Mouse (Mus musculus): ENCODE data around the gene Slx4ip. TPM values are rescaled to one million over a fixed set of nuclear protein-coding genes. Genes with fewer than 3 reads are reported as not detected.

Gene Slx4ip
- polyA plus RNA-seq, 1 experiment from 2014 or later = 9.4 TPM

GRCm38 (mm10) chr2:137064513-137064912 lies 173.5 kb downstream of the Slx4ip start:
- no peak overlapping the region for H3K4me2 ChIP-seq (ENCODE audit: low read length)

GRCm38 (mm10) chr2:137067479-137068110 lies 176.6 kb downstream of the Slx4ip start:
- no peak for DNase-seq (ENCODE audit: low spot score)
- Histone ChIP-seq H3K36me3 (ENCODE audit: control insufficient read depth, insufficient read depth, low read length) (no peaks in the 10 kb centered on the region), H3K27ac (ENCODE audit: low read depth, low read length) (no peak overlapping the region), H3K9me3 (replicated peaks; ENCODE audit: control insufficient read depth, low read length) (no peaks in the 10 kb centered on the region), H3K4me1 (ENCODE audit: control insufficient read depth, insufficient read depth, low read length) (no peaks in the 10 kb centered on the region), H3K4me2 (ENCODE audit: low read length) (no peak overlapping the region), H3K9ac (ENCODE audit: low read length) (no peak overlapping the region), H3K4me3 (ENCODE audit: low read depth, low read length) (no peak overlapping the region), H3K27me3 (replicated peaks; ENCODE audit: control insufficient read depth, insufficient read depth, low read length) (no peaks in the 10 kb centered on the region)
- 90% methylated on average over 10 of the region's 10 CpGs for WGBS
- no peak for ATAC-seq

More at GRCm38 (mm10) chr2:137064513-137064912, 173.5 kb downstream of the Slx4ip start:
- Histone ChIP-seq H3K36me3 (ENCODE audit: control insufficient read depth, insufficient read depth, low read length) (no peaks in the 10 kb centered on the region), H3K9me3 (replicated peaks; ENCODE audit: control insufficient read depth, low read length) (no peaks in the 10 kb centered on the region), H3K27me3 (replicated peaks; ENCODE audit: control insufficient read depth, insufficient read depth, low read length) (no peaks in the 10 kb centered on the region), H3K4me3 (ENCODE audit: low read depth, low read length) (no peak overlapping the region), H3K9ac (ENCODE audit: low read length) (no peak overlapping the region), H3K27ac (ENCODE audit: low read depth, low read length) (no peak overlapping the region), H3K4me1 (ENCODE audit: control insufficient read depth, insufficient read depth, low read length) (no peaks in the 10 kb centered on the region)
- DNase-seq (ENCODE audit: low spot score) (no peak), ATAC-seq (no peak)
- WGBS = 66% methylated on average over 3 of the region's 3 CpGs

- Histone ChIP-seq H3K9ac (ENCODE audit: low read length) (no peak overlapping the region), H3K9me3 (replicated peaks; ENCODE audit: control insufficient read depth, low read length) (no peaks in the 10 kb centered on the region), H3K4me2 (ENCODE audit: low read length) (no peak overlapping the region), H3K4me1 (ENCODE audit: control insufficient read depth, insufficient read depth, low read length) (peaks cover 9% of the 10 kb centered on the region), H3K36me3 (ENCODE audit: control insufficient read depth, insufficient read depth, low read length) (no peaks in the 10 kb centered on the region), H3K4me3 (ENCODE audit: low read depth, low read length) (no peak overlapping the region), H3K27me3 (replicated peaks; ENCODE audit: control insufficient read depth, insufficient read depth, low read length) (no peaks in the 10 kb centered on the region), H3K27ac (ENCODE audit: low read depth, low read length) (no peak overlapping the region)
- DNase-seq (ENCODE audit: low spot score) (peak; percentile 32), ATAC-seq (peak; percentile 60; the same call in 1 of the 2 replicates)
- WGBS = 26% methylated on average over 16 of the region's 16 CpGs
Observed at GRCm38 (mm10) chr2:137073473-137074312, 182.7 kb downstream of the Slx4ip start.

GRCm38 (mm10) chr2:137074313-137074620 lies 183.2 kb downstream of the Slx4ip start:
- Histone ChIP-seq H3K4me3 (ENCODE audit: low read depth, low read length) (no peak overlapping the region), H3K4me1 (ENCODE audit: control insufficient read depth, insufficient read depth, low read length) (peaks cover 9% of the 10 kb centered on the region), H3K27ac (ENCODE audit: low read depth, low read length) (no peak overlapping the region), H3K9ac (ENCODE audit: low read length) (no peak overlapping the region), H3K4me2 (ENCODE audit: low read length) (no peak overlapping the region), H3K9me3 (replicated peaks; ENCODE audit: control insufficient read depth, low read length) (no peaks in the 10 kb centered on the region), H3K36me3 (ENCODE audit: control insufficient read depth, insufficient read depth, low read length) (no peaks in the 10 kb centered on the region), H3K27me3 (replicated peaks; ENCODE audit: control insufficient read depth, insufficient read depth, low read length) (no peaks in the 10 kb centered on the region)
- no peak for DNase-seq (ENCODE audit: low spot score)
- no peak for ATAC-seq
- 18% methylated on average over 2 of the region's 2 CpGs for WGBS

- DNase-seq (ENCODE audit: low spot score) = no peak
- no peaks in the 10 kb centered on the region for H3K9me3 ChIP-seq (replicated peaks; ENCODE audit: control insufficient read depth, low read length)
- 83% methylated on average over 4 of the region's 4 CpGs for WGBS
- H3K4me1 ChIP-seq (ENCODE audit: control insufficient read depth, insufficient read depth, low read length) = peaks cover 9% of the 10 kb centered on the region; the same call in 1 of the 2 replicates
- H3K27me3 ChIP-seq (replicated peaks; ENCODE audit: control insufficient read depth, insufficient read depth, low read length) = no peaks in the 10 kb centered on the region
- H3K4me3 ChIP-seq (ENCODE audit: low read depth, low read length) = no peak overlapping the region
- no peak overlapping the region for H3K4me2 ChIP-seq (ENCODE audit: low read length)
- H3K27ac ChIP-seq (ENCODE audit: low read depth, low read length) = no peak overlapping the region
- H3K36me3 ChIP-seq (ENCODE audit: control insufficient read depth, insufficient read depth, low read length) = peaks cover 11% of the 10 kb centered on the region; the same call in 1 of the 2 replicates
- H3K9ac ChIP-seq (ENCODE audit: low read length) = no peak overlapping the region
- no peak for ATAC-seq
Observed at GRCm38 (mm10) chr2:137078771-137079170, 187.8 kb downstream of the Slx4ip start.

GRCm38 (mm10) chr2:137079721-137080320 lies 188.8 kb downstream of the Slx4ip start:
- Histone ChIP-seq H3K27ac (ENCODE audit: low read depth, low read length) (no peak overlapping the region), H3K9ac (ENCODE audit: low read length) (no peak overlapping the region), H3K9me3 (replicated peaks; ENCODE audit: control insufficient read depth, low read length) (no peaks in the 10 kb centered on the region), H3K36me3 (ENCODE audit: control insufficient read depth, insufficient read depth, low read length) (peaks cover 16% of the 10 kb centered on the region; the same call in 1 of the 2 replicates), H3K4me2 (ENCODE audit: low read length) (no peak overlapping the region), H3K4me1 (ENCODE audit: control insufficient read depth, insufficient read depth, low read length) (peaks cover 8% of the 10 kb centered on the region; the same call in 1 of the 2 replicates), H3K27me3 (replicated peaks; ENCODE audit: control insufficient read depth, insufficient read depth, low read length) (no peaks in the 10 kb centered on the region), H3K4me3 (ENCODE audit: low read depth, low read length) (no peak overlapping the region)
- WGBS = 23% methylated on average over 10 of the region's 10 CpGs
- peak; percentile 33 for DNase-seq (ENCODE audit: low spot score)
- ATAC-seq = no peak

- DNase-seq (ENCODE audit: low spot score) (no peak), ATAC-seq (peak; percentile 4; the same call in 1 of the 2 replicates)
Observed at GRCm38 (mm10) chr2:137080468-137080867, 189.4 kb downstream of the Slx4ip start.

GRCm38 (mm10) chr2:137081001-137081400 lies 190.0 kb downstream of the Slx4ip start:
- peak; percentile 28; the same call in 1 of the 2 replicates for ATAC-seq
- DNase-seq (ENCODE audit: low spot score) = peak; percentile 10
- 78% methylated on average over 7 of the region's 7 CpGs for WGBS

More at GRCm38 (mm10) chr2:137080468-137080867, 189.4 kb downstream of the Slx4ip start:
- peaks cover 21% of the 10 kb centered on the region; the same call in 1 of the 2 replicates for H3K36me3 ChIP-seq (ENCODE audit: control insufficient read depth, insufficient read depth, low read length)
- WGBS = 87% methylated on average over 6 of the region's 6 CpGs
- no peak overlapping the region for H3K4me3 ChIP-seq (ENCODE audit: low read depth, low read length)
- peaks cover 8% of the 10 kb centered on the region; the same call in 1 of the 2 replicates for H3K4me1 ChIP-seq (ENCODE audit: control insufficient read depth, insufficient read depth, low read length)
- no peak overlapping the region for H3K9ac ChIP-seq (ENCODE audit: low read length)
- no peak overlapping the region for H3K27ac ChIP-seq (ENCODE audit: low read depth, low read length)
- H3K9me3 ChIP-seq (replicated peaks; ENCODE audit: control insufficient read depth, low read length) = no peaks in the 10 kb centered on the region
- no peaks in the 10 kb centered on the region for H3K27me3 ChIP-seq (replicated peaks; ENCODE audit: control insufficient read depth, insufficient read depth, low read length)
- no peak overlapping the region for H3K4me2 ChIP-seq (ENCODE audit: low read length)

More at GRCm38 (mm10) chr2:137081001-137081400, 190.0 kb downstream of the Slx4ip start:
- H3K4me2 ChIP-seq (ENCODE audit: low read length) = no peak overlapping the region
- H3K36me3 ChIP-seq (ENCODE audit: control insufficient read depth, insufficient read depth, low read length) = peaks cover 22% of the 10 kb centered on the region; the same call in 1 of the 2 replicates
- H3K9me3 ChIP-seq (replicated peaks; ENCODE audit: control insufficient read depth, low read length) = no peaks in the 10 kb centered on the region
- peaks cover 8% of the 10 kb centered on the region; the same call in 1 of the 2 replicates for H3K4me1 ChIP-seq (ENCODE audit: control insufficient read depth, insufficient read depth, low read length)
- H3K27ac ChIP-seq (ENCODE audit: low read depth, low read length) = no peak overlapping the region
- no peaks in the 10 kb centered on the region for H3K27me3 ChIP-seq (replicated peaks; ENCODE audit: control insufficient read depth, insufficient read depth, low read length)
- no peak overlapping the region for H3K9ac ChIP-seq (ENCODE audit: low read length)
- no peak overlapping the region for H3K4me3 ChIP-seq (ENCODE audit: low read depth, low read length)

Data from forebrain, embryonic 14.5 days (tissue).